Mouse (Mus musculus): Measurements from ENCODE around the gene Uts2r.

- TF ChIP-seq CTCF (IDR thresholded peaks at IDR 0.05; ENCODE audit: low read depth, low read length) (no peak), POLR2A (IDR thresholded peaks at IDR 0.05; ENCODE audit: extremely low read depth, insufficient read depth, low read length) (no peak)
These were observed 30.5 kb upstream of the Uts2r start for GRCm38 (mm10) chr11:121129616-121130015.
